Mouse (Mus musculus) urinary bladder, postnatal 14 days (tissue): ENCODE data around the gene Map4k2.

ENCODE experiments used
- DNase-seq: peaks from one replicate; pipeline ENCODE4 v3.0.0; 2021; ENCODE audit warnings: low spot score

Gene Map4k2

DNA sequence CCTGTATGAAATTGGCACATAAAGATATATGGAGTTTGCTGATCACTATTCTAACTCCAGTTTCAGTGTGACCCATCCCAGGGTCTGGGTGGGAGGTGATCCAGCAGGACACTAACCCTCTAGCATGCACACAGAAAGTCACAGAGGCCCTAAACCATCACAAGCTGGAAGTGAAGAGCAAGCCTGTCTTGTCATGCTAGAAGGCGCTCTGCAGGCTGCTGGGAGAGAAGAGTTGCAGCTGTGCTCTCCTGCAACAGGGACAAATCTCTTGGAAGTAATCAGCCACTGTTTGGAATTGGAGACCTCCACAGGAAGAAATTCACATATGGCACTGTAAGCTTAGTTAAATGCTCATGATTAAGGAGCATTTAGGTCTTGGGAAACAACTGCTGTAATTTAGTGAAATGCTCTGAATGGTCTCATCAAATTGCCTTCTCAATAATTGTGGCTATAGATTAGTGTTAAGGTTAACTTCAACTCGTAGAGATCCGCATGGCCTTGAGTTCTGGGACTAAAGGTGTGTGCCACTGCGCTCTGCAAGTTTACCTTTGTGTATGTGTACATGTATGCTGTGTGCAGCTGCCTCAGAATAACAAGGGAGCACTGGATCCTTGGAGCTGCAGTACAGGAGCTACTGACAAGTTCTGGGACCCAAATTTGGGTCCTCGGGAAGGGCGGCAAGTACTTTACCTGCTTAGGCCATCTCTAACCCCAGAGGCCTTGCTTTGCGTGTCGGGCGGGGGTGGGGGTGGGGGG, 39.7 kb downstream of the Map4k2 start:
- no peak for DNase-seq

DNA sequence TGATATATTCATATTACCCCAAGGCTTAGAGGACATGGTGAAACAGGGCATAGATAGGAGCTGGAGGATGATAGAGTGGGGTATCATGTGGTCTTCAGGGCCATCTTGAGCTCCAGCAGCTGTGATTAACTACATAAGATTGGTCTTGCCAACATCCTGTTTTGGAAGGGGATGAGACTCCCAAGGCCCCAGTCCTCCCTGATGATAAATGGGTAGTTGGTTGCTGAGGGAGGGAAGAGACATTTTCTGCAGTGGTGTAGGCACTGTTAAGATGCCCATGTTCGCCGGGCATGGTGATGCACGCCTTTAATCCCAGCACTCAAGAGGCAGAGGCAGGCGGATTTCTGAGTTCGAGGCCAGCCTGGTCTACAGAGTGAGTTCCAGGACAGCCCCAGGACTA, 40.3 kb downstream of the Map4k2 start:
- DNase-seq: no peak

DNA sequence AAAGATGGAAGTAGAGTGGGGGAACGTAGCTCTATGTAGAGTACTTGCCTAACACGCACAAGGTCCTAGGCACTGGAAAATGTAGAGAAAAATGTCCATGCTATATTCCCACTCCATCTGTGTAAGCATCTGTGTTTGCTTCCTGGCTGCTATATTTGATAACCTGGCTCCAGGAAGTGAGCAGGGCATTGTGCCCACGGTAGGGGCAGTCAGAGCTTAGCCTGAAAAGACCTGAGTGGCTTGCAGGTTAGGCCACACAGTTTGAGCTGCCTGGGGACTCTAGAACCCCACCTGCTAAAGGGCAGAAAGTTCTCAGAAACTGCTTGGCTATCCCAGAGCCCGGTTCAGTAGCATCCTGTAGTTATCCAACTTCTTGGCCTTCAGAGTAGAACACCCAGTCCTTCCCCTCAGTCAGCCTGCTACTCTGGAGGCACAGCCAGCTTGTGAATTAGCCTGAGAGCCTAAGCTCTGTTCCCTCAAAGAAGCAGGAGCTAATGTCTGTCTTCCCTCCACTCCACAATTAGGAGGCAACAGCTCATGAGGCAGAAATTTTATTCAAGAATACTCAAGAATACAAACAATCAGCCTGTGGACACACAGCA, 41.5 kb downstream of the Map4k2 start:
- no peak for DNase-seq

DNA sequence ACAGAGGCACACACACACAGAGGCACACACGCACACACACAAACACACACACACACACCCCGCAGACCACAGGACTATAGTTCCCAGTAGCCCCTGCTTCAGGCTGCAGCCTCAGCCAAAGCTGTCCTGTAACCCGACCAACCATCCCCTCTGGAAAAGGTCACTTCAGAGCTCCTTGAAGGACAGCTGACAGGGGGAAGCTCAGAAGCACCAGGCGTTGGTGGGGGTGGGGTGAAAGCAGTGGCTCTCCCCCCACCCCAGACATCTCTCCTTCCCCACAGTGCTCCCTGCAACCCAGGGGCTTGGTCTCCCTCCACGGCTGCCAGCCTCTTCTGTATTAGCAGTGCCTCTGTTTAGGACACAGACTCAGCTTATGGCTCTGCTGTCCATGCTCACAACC, 42.5 kb downstream of the Map4k2 start:
- no peak for DNase-seq

GRCm38 (mm10) chr19:6384128-6384527, 43.2 kb downstream of the Map4k2 start, which contains the start of gene Pygm:
Gene Pygm (plus strand): TSS chr19:6384399.
- peak; percentile 71 for DNase-seq

- DNase-seq: no peak
Measured at GRCm38 (mm10) chr19:6384954-6385353, 44.0 kb downstream of the Map4k2 start.

- no peak for DNase-seq
Measured at GRCm38 (mm10) chr19:6385419-6385818, 44.5 kb downstream of the Map4k2 start.

- DNase-seq: no peak
Measured at GRCm38 (mm10) chr19:6385821-6386220, 44.9 kb downstream of the Map4k2 start.

DNA sequence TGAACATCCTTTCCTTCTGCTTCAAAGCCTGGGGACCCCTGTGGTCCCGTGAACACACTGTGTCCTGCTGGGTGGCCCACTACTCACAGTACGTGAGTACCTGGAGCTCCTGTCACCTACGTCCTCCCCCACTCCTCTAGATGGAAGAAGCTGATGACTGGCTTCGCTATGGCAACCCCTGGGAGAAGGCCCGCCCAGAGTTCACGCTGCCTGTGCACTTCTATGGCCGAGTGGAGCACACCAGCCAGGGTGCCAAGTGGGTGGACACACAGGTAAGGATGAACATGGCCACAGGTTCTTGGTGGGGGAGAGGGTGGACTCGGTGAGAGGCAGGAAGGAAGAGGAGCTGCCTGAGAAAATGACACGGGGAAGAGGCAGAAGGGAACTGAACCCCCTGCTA, 45.3 kb downstream of the Map4k2 start:
- no peak for DNase-seq

- DNase-seq: no peak
Measured at GRCm38 (mm10) chr19:6388006-6388405, 47.1 kb downstream of the Map4k2 start.

DNA sequence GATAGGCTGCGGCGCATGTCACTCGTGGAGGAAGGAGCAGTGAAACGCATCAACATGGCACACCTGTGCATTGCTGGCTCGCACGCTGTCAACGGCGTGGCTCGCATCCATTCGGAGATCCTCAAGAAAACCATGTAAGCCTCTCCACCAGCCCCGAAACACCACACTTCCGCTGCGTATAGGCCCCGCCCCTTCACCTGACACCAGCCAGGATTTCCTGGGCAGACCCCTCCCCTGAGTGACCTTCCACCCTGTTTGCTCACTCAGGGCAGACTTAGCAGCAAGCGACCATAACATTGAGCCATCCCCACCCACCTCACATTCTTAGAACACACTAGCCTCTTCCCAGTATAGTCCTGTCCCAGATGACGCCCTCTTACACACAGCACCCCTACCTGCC, 48.9 kb downstream of the Map4k2 start:
- DNase-seq: no peak

DNA sequence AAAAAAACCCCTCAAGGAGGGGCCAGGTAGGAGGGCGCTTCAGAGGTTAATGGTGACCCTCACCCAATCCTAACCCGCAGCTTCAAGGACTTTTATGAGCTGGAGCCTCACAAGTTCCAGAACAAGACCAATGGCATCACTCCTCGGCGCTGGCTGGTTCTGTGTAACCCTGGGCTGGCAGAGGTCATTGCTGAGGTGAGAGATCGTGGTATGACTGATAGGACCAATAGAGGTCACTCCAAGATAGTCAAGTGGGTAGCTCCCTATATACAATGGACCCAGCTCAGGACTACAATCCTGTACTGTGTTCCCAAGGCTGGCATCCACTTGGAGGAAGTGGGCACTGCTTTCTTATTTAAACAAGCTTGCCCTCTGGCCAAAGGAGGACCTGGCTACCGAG, 49.3 kb downstream of the Map4k2 start:
- DNase-seq: no peak

DNA sequence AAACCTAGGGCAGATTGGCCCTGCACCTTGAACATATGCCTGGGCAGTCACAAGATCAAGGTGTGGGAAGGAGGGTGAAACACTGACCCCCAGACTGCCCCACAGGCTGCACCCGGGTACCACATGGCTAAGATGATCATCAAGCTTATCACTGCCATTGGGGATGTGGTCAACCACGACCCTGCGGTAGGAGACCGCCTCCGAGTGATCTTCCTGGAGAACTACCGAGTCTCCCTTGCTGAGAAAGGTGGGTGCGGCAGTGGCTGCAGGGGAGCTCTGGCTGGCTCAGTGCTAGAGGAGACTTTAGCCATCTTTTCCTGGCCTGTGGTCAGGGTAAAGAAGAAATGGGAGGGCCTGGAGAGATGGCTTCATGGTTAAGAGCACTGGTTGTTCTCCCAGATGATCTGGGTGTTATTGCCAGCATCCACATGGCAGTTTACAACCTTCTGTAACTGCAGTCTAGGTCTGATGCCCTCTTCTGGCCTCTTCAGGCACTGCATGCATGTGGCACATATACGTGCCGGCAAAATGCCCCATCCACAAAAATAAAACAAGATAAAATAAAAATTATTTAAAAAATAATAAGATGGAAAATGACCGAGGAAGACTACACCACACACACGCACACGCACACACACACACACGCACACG, 51.9 kb downstream of the Map4k2 start:
- DNase-seq: no peak

- no peak for DNase-seq
Measured at GRCm38 (mm10) chr19:6393637-6394036, 52.7 kb downstream of the Map4k2 start.

DNA sequence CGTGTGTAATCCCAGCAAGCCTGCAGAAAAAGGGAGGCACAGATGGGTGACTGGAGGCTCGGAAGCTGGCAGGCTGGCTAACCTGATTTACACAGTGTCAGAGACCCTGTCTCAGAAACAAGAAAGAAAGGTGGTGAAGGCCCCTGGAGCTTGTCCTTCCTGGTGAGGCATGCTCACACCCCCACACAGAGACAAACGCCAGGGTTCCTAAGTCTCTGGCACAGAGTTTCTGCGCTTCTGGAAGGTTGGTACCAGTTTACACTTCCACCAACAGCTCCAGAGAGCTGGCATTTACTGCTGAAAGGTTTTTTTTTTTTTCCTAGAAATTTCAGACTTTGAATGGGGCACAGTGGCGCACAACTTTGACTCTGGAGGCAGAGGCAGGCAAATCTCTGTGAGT, 55.3 kb downstream of the Map4k2 start:
- DNase-seq: no peak

DNA sequence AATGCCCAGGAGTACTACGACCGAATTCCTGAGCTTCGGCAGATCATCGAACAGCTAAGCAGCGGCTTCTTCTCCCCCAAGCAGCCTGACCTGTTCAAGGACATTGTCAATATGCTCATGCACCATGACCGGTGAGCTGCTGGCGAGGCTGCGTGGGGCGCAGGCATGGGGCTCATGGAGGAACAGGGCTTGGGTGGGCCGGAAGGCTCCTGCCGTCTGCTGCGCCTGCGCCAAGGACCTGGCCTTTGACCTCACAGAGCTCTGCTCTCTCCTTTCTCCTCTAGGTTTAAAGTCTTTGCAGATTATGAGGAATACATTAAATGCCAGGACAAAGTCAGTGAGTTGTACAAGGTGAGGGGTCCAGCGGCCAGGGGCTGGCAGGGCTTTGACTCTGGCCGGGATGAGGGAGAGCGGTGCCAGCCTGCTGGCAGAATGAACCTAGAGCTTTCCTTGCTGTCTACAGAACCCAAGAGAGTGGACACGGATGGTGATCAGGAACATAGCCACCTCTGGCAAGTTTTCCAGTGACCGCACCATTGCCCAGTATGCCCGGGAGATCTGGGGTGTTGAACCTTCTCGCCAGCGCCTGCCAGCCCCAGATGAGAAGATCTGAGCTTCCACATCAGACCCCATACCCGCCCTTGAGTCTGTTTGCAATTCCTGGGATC, 56.8 kb downstream of the Map4k2 start:
- DNase-seq: no peak

DNA sequence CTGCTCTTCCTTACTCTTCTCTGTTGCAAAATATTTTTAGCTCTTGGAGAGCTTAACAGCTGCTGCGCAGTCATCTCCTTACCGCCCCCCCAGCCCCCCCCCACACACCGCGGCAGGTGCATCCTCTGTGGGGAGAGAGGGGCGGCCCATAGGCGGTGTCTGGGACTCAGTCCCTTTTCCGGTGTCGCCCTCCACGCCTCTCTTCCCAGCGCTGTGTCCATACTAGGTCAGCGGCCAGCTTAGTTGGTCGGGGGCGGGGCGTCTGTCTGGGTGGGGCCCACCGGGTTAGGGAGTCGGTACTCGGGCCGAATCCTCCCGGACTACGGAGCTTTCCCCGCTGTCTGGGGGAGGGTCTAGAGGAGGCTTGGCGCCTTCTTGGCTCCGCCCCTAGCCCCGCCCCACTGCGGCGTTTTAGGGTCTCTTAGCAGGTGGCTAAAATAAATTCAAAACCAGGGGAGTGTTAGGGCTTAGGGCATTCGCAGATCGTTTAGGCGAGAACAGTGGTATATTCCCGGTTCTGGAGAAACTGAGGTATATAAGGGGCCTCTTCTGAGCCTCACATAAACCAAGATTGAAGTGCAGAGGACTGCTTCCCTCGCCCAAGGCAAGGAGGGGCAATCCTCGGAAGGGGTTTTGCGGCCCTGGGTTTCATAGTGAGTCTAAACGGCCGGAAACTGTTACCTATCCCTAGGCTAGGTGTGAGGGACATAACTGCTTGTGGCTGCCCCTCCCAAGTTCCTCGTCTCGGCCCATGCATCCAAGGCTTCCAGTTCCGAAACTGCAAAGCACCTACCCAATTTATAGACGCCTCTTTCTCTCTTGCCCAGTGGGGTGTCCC, 57.7 kb downstream of the Map4k2 start:
- peak; percentile 78 for DNase-seq

DNA sequence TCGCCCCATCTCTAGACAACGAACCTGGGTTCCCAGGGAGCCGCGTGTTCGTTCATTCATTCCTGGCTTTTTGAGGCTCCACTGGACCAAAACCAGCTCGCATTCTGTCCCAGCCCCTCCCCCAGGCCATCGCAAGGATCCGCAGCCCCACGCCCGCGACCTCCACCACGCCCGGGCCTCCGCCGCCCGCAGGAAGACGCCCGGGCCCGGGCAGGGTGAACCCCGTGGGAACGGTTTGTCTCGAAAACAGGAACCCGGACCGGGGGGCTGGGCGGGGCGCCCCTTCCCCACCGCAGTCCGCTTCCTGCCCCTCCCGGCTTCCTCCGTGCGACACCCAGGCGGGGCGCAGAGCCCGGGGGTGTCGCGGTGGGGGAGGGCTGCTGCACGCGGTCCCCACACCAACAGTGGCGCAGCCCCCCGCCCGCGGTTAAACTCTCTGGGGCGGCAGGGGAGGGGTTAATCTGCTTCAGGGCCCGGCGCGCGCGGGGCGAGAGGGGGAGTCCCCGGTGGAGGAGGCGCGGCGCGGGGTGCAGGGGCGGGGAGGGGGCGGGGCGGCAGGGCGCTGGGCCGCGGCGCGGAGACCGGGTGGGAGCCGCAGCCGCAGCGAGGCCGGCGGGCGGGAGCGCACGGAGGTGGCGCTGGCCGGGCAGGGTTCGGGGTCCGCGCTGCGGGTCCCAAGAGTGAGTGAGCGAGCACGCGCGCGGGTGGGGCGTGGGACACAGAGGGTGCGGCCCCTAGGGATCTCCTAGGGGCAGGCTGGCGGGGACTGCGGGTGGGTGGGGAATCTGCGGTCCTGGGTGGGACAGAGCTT, 58.6 kb downstream of the Map4k2 start, which contains the start of gene Rasgrp2:
Rasgrp2 (plus strand) TSS at position 56 of the 811 bp plus-strand sequence.
- DNase-seq: peak; percentile 28

DNA sequence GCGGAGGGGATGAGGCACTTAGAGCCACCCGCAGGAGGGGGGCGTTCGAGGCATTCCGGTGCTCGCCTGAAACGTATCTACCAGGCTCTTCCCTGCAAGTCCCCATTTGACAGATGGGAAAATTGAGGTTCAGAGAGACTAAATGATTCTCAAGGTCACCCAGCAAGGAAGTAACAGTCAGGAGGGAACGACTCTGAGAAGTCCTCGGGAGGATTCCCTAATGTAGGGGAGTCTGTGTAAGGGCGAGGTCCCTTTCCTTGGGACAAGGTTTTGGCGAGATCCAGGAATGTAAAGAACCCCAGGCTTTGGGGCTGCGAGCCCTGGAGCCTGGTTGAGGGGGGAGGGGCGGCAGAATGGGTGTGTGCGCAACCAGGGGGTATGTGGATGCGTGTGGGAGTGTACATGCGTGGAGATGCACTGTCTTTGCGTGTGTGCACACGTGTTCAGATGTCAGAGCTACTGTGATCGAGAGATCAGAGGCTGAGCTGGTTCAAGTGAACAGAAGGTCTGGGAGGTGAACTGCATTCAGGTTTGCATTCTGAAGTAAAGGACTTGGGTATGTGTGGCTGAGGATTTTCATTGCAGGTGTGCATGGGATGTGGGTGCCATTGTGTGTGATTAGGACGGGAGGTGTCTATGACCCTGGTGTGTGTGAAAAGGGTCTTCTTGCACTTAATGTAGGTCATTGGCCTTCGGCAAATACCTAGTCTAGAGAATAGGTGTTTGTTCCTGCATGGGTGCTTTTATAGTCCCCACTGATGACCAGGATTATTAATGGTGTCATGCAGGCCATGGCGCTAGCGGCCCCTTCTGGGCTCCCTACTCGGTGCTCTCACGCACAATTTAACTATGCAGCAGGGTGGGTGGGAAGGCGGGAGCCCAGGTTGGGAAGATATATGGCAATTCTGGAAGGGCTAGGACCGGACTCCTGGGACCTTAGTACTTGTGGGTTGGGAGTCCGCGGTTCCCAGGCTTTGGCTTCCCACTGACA, 59.5 kb downstream of the Map4k2 start:
- no peak for DNase-seq
